Mouse (Mus musculus): Measurements from ENCODE around the gene Zfp280d. TPM values are rescaled to one million over a fixed set of nuclear protein-coding genes. Genes with fewer than 3 reads are reported as not detected.
A peak's percentile ranks its signal among the peaks of the same experiment; 100 is the strongest.

Zfp280d gene
- polyA plus RNA-seq (2015; fragmentation: Nextera tagmentation; extraction: Ambion mirVana), result 34.8 and 36.5 TPM in 2 replicates

- peaks cover 11% of the 10 kb centered on the region for H3K4me1 ChIP-seq
- peak within 1 kb of the TSS; percentile 84 for H3K9ac ChIP-seq
- H3K27ac ChIP-seq (replicated peaks), result peak within 1 kb of the TSS; percentile 95
- H3K9me3 ChIP-seq (replicated peaks), result 0 out of 2 replicates have a peak, but pooled peaks cover 5% of the 10 kb centered on the region
- no peaks in the 10 kb centered on the region for H3K36me3 ChIP-seq
- under 1% methylated on average over 50 of the region's 57 CpGs for WGBS
- H3K4me3 ChIP-seq (replicated peaks), result peak within 1 kb of the TSS; percentile 57
- H3K4me2 ChIP-seq (replicated peaks), result peak within 1 kb of the TSS; percentile 73
- ATAC-seq (ENCODE audit: insufficient number of reproducible peaks, low FRiP score, low TSS enrichment, low read depth), result peak; percentile 100
- H3K27me3 ChIP-seq, result no peaks in the 10 kb centered on the region
Observed at GRCm38 (mm10) chr9:72274677-72275076, at the start of gene Zfp280d. Gene Zfp280d (plus strand): TSS chr9:72274860.

- Histone ChIP-seq H3K4me3 (replicated peaks) (no peak overlapping the region), H3K4me2 (replicated peaks) (no peak overlapping the region), H3K27me3 (no peaks in the 10 kb centered on the region), H3K27ac (replicated peaks) (no peak overlapping the region), H3K4me1 (no peaks in the 10 kb centered on the region), H3K9ac (no peak overlapping the region), H3K36me3 (no peaks in the 10 kb centered on the region), H3K9me3 (replicated peaks) (no peaks in the 10 kb centered on the region)
- WGBS, result 67% methylated on average over 6 of the region's 6 CpGs
- no peak for ATAC-seq (ENCODE audit: insufficient number of reproducible peaks, low FRiP score, low TSS enrichment, low read depth)
Observed at GRCm38 (mm10) chr9:72226536-72226935, 48.1 kb upstream of the Zfp280d start.

DNA sequence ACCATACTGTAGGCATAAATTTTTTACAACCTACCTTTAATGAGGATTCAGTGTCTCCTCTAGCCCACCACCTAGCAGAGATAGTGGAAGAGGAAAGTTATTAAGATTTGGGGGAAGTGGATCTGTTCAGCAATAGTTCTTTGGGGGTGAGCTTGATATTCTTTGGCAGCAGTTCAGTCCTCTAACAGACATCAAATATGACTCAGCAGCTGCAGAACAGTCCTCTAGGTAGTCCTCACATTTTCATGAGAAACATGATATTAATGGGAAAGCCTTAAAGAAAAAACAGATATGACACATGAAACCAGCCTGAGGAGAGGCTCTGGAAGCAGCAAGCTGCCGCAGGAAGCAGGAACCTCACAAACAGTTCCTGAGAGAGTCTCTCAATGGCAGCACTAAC lies 22.0 kb upstream of the Zfp280d start:
- 41% methylated on average over 1 of the region's 1 CpGs for WGBS
- H3K9me3 ChIP-seq (replicated peaks), result no peaks in the 10 kb centered on the region
- no peak overlapping the region for H3K9ac ChIP-seq
- no peaks in the 10 kb centered on the region for H3K4me1 ChIP-seq
- H3K27ac ChIP-seq (replicated peaks), result no peak overlapping the region
- H3K36me3 ChIP-seq, result no peaks in the 10 kb centered on the region
- no peak overlapping the region for H3K4me2 ChIP-seq (replicated peaks)
- no peaks in the 10 kb centered on the region for H3K27me3 ChIP-seq
- H3K4me3 ChIP-seq (replicated peaks), result no peak overlapping the region
- no peak for ATAC-seq (ENCODE audit: insufficient number of reproducible peaks, low FRiP score, low TSS enrichment, low read depth)

- H3K27ac ChIP-seq (replicated peaks), result no peak overlapping the region
- H3K4me1 ChIP-seq, result no peaks in the 10 kb centered on the region
- H3K4me2 ChIP-seq (replicated peaks), result no peak overlapping the region
- no peak overlapping the region for H3K4me3 ChIP-seq (replicated peaks)
- H3K27me3 ChIP-seq, result no peaks in the 10 kb centered on the region
- WGBS, result 50% methylated on average over 1 of the region's 1 CpGs
- no peak overlapping the region for H3K9ac ChIP-seq
- no peaks in the 10 kb centered on the region for H3K36me3 ChIP-seq
- no peaks in the 10 kb centered on the region for H3K9me3 ChIP-seq (replicated peaks)
- no peak for ATAC-seq (ENCODE audit: insufficient number of reproducible peaks, low FRiP score, low TSS enrichment, low read depth)
Observed at GRCm38 (mm10) chr9:72255227-72255626, 19.4 kb upstream of the Zfp280d start.

DNA sequence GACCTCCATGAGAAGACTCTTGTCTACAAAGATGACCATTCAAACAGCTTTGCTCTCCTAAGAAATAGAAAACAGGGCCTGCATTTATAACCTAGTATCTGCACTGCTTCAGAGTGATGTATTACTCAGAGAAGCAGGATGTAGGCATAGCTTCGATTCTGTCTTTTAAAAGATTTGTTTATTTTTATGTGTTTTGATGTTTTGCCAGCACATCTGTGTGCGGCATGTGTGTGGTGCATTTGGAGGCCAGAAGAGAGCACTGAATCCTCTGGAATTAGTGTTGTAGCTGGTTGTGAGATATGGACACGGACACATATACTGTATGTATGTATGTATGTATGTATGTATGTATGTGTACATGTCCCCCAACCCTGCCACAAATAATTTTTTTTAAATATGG lies 18.0 kb upstream of the Zfp280d start:
- WGBS, result 50% methylated on average over 3 of the region's 3 CpGs
- H3K9ac ChIP-seq, result no peak overlapping the region
- H3K27ac ChIP-seq (replicated peaks), result no peak overlapping the region
- no peaks in the 10 kb centered on the region for H3K4me1 ChIP-seq
- no peak overlapping the region for H3K4me2 ChIP-seq (replicated peaks)
- H3K27me3 ChIP-seq, result no peaks in the 10 kb centered on the region
- no peak for ATAC-seq (ENCODE audit: insufficient number of reproducible peaks, low FRiP score, low TSS enrichment, low read depth)
- no peaks in the 10 kb centered on the region for H3K9me3 ChIP-seq (replicated peaks)
- H3K36me3 ChIP-seq, result no peaks in the 10 kb centered on the region
- H3K4me3 ChIP-seq (replicated peaks), result no peak overlapping the region

DNA sequence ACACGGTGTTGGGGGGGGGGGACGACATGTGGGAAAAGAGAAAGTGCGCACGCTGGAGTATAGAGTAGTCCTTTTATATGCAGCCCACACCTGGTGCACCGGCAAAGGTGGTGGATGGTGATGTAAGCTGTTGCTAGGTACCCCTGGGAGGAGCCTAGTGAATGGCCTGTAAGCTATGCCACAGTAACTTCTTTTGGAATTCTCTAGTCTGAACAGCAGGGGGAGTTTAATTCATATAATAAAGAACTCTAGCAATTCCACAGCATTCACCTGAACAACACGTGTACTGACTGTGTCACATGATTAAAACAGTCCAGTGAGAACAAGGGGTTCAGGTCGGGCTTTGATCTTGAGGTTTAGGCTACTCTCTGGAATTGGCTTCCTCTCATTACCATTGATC lies 14.3 kb upstream of the Zfp280d start:
- Histone ChIP-seq H3K27me3 (no peaks in the 10 kb centered on the region), H3K9me3 (replicated peaks) (no peaks in the 10 kb centered on the region), H3K27ac (replicated peaks) (no peak overlapping the region), H3K4me3 (replicated peaks) (no peak overlapping the region), H3K4me2 (replicated peaks) (no peak overlapping the region), H3K4me1 (no peaks in the 10 kb centered on the region), H3K9ac (no peak overlapping the region), H3K36me3 (no peaks in the 10 kb centered on the region)
- 27% methylated on average over 7 of the region's 7 CpGs for whole genome bisulfite sequencing
- ATAC-seq (ENCODE audit: insufficient number of reproducible peaks, low FRiP score, low TSS enrichment, low read depth), result peak; percentile 77

- WGBS, result 78% methylated on average over 3 of the region's 3 CpGs
Observed at GRCm38 (mm10) chr9:72264859-72265258, 9.8 kb upstream of the Zfp280d start.

GRCm38 (mm10) chr9:72270146-72270545 lies 4.5 kb upstream of the Zfp280d start:
- no peak overlapping the region for H3K9ac ChIP-seq
- ATAC-seq (ENCODE audit: insufficient number of reproducible peaks, low FRiP score, low TSS enrichment, low read depth), result no peak
- no peak overlapping the region for H3K4me3 ChIP-seq (replicated peaks)
- H3K4me2 ChIP-seq (replicated peaks), result no peak overlapping the region
- no peak overlapping the region for H3K27ac ChIP-seq (replicated peaks)
- H3K27me3 ChIP-seq, result no peaks in the 10 kb centered on the region
- H3K9me3 ChIP-seq (replicated peaks), result 0 out of 2 replicates have a peak, but pooled peaks cover 5% of the 10 kb centered on the region
- 88% methylated on average over 1 of the region's 1 CpGs for WGBS
- H3K36me3 ChIP-seq, result no peaks in the 10 kb centered on the region
- peaks cover 3% of the 10 kb centered on the region; the same call in 1 of the 2 replicates for H3K4me1 ChIP-seq

More at GRCm38 (mm10) chr9:72264859-72265258, 9.8 kb upstream of the Zfp280d start:
- no peak overlapping the region for H3K9ac ChIP-seq
- no peak overlapping the region for H3K27ac ChIP-seq (replicated peaks)
- no peak overlapping the region for H3K4me2 ChIP-seq (replicated peaks)
- H3K4me1 ChIP-seq, result no peaks in the 10 kb centered on the region
- no peak for ATAC-seq (ENCODE audit: insufficient number of reproducible peaks, low FRiP score, low TSS enrichment, low read depth)
- no peak overlapping the region for H3K4me3 ChIP-seq (replicated peaks)
- no peaks in the 10 kb centered on the region for H3K9me3 ChIP-seq (replicated peaks)
- H3K27me3 ChIP-seq, result no peaks in the 10 kb centered on the region
- H3K36me3 ChIP-seq, result no peaks in the 10 kb centered on the region

- Histone ChIP-seq H3K9me3 (replicated peaks) (0 out of 2 replicates have a peak, but pooled peaks cover 5% of the 10 kb centered on the region), H3K9ac (no peak overlapping the region), H3K4me2 (replicated peaks) (no peak overlapping the region), H3K27me3 (no peaks in the 10 kb centered on the region), H3K4me3 (replicated peaks) (no peak overlapping the region), H3K4me1 (peaks cover 11% of the 10 kb centered on the region), H3K27ac (replicated peaks) (no peak overlapping the region), H3K36me3 (no peaks in the 10 kb centered on the region)
- WGBS, result 83% methylated on average over 7 of the region's 7 CpGs
- no peak for ATAC-seq (ENCODE audit: insufficient number of reproducible peaks, low FRiP score, low TSS enrichment, low read depth)
Observed at GRCm38 (mm10) chr9:72273646-72274410, 832 bp upstream of the Zfp280d start.

DNA sequence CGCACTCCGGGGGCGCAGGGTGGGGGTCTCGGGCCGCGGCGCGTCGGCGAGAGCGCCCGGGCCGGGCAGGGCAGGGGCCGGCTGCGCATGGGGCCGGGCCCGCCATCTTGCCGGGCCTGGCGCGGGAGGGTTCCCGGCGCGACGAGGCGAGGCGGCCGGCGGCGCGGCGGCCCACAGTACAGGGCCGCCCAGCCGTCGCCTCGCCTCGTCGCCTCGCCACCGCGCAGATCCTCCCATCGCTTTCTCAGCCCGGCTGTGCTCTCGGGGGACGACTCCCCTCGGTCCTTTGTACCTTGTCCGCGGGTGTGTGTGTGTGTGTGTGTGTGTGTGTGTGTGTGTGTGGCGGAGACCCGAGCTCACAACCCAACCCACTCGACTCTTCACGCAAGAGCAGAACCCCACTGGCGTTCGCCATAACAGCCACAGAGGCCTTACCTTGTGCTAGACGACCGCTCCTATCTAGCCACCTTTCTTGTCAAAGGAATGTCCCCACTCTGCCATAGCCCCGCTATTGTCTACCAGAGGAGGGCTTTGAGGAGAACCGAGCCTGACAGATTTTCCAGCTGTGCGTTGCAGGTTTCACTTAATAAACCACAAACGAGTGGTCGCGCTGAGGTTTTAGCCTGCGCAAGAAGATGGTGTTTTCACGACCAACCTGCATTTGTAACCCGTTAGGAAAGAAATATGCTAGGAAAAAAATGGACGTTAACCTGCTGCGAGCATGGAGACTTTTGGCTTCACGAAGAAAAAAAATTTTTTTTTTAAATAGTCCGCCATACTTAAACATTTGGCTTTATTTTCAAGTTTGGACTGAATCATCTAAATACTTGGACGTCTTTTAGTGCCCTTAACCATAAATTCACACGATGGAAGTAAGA lies 680 bp downstream of the Zfp280d start:
- Histone ChIP-seq H3K4me1 (peaks cover 11% of the 10 kb centered on the region), H3K36me3 (no peaks in the 10 kb centered on the region), H3K27ac (replicated peaks) (peak overlapping the region; percentile 95), H3K4me2 (replicated peaks) (peak overlapping the region; percentile 73), H3K9ac (peak overlapping the region; percentile 84), H3K27me3 (no peaks in the 10 kb centered on the region), H3K4me3 (replicated peaks) (peak overlapping the region; percentile 57), H3K9me3 (replicated peaks) (0 out of 2 replicates have a peak, but pooled peaks cover 5% of the 10 kb centered on the region)
- under 1% methylated on average over 62 of the region's 70 CpGs for WGBS
- ATAC-seq (ENCODE audit: insufficient number of reproducible peaks, low FRiP score, low TSS enrichment, low read depth), result peak; percentile 59; the same call in 1 of the 2 replicates

- 40% methylated on average over 8 of the region's 8 CpGs for WGBS
- Histone ChIP-seq H3K9me3 (replicated peaks) (0 out of 2 replicates have a peak, but pooled peaks cover 5% of the 10 kb centered on the region), H3K36me3 (no peaks in the 10 kb centered on the region), H3K9ac (peak overlapping the region; percentile 84), H3K4me3 (replicated peaks) (peak overlapping the region; percentile 57), H3K4me2 (replicated peaks) (peak overlapping the region; percentile 73), H3K27ac (replicated peaks) (peak overlapping the region; percentile 95), H3K27me3 (no peaks in the 10 kb centered on the region), H3K4me1 (peaks cover 11% of the 10 kb centered on the region)
- ATAC-seq (ENCODE audit: insufficient number of reproducible peaks, low FRiP score, low TSS enrichment, low read depth), result no peak
Observed at GRCm38 (mm10) chr9:72275979-72276500, 1.4 kb downstream of the Zfp280d start.

Measured in embryonic facial prominence, embryonic 15.5 days (tissue).